Mouse (Mus musculus) CH12.LX (cell line): Measurements from ENCODE around the gene Ube4b. TPM values are rescaled to one million over a fixed set of nuclear protein-coding genes. Genes with fewer than 3 reads are reported as not detected.

Experiments
- DNase-seq: peaks from one replicate; pipeline ENCODE4 v3.0.0-alpha.2; 2013; ENCODE audit errors: extremely low read depth
- H3K27ac ChIP-seq: 2 replicates; pipeline ENCODE4 v1.5.1; 2012; ENCODE audit warnings: low read depth, mild to moderate bottlenecking, control low read depth, moderate library complexity; ENCODE audit not compliant: insufficient read depth
- H3K27me3 ChIP-seq: replicated peaks from 2 replicates; pipeline ENCODE3; 2012; ENCODE audit warnings: inconsistent platforms
- H3K36me3 ChIP-seq, 2 experiments: replicated peaks in 1 of 2; 2 replicates each; pipeline versions ENCODE3 to v1.6.1; 2012; ENCODE audit warnings: inconsistent platforms in 1 of 2, low read length in 1 of 2, mild to moderate bottlenecking in 1 of 2, mixed read lengths in 1 of 2, moderate library complexity in 1 of 2; ENCODE audit not compliant: control insufficient read depth in 1 of 2, insufficient read depth in 1 of 2
- H3K4me1 ChIP-seq, 2 experiments: 2 replicates each; pipeline ENCODE4 v1.6.1; 2012; ENCODE audit warnings: inconsistent platforms in 1 of 2, moderate library complexity in 1 of 2; ENCODE audit not compliant: insufficient read depth in 2 of 2, control insufficient read depth in 1 of 2
- H3K4me2 ChIP-seq: 2 replicates; pipeline ENCODE4 v1.6.1; 2012; ENCODE audit warnings: low read depth, mild to moderate bottlenecking, control low read depth; ENCODE audit not compliant: poor library complexity, insufficient read depth, severe bottlenecking
- H3K4me3 ChIP-seq, 3 experiments: fragments of 150-350 bp in 1 of 3; sonication (generic) in 1 of 3; replicated peaks in 1 of 3; 2 replicates each; pipeline versions ENCODE3 to v1.5.1; 2011 to 2012; ENCODE audit warnings: low read depth in 2 of 3, low read length in 2 of 3, mild to moderate bottlenecking in 2 of 3, moderate library complexity in 2 of 3, control low read depth in 1 of 3, improper control_type of control experiment in 1 of 3, inconsistent platforms in 1 of 3, mixed read lengths in 1 of 3; ENCODE audit not compliant: poor library complexity in 1 of 3
- H3K79me2 ChIP-seq: replicated peaks from 2 replicates; pipeline ENCODE4 v1.6.1; 2012; ENCODE audit warnings: mild to moderate bottlenecking, moderate library complexity; ENCODE audit not compliant: control insufficient read depth, poor library complexity, insufficient read depth, severe bottlenecking; ENCODE audit errors: extremely low read depth
- H3K9ac ChIP-seq: 2 replicates; pipeline ENCODE4 v1.6.1; 2012; ENCODE audit warnings: low read depth, mild to moderate bottlenecking, control low read depth, moderate library complexity; ENCODE audit not compliant: insufficient read depth
- H3K9me3 ChIP-seq: replicated peaks from 2 replicates; pipeline ENCODE3; 2012; ENCODE audit warnings: low read length, inconsistent platforms, mixed read lengths
- BHLHE40 ChIP-seq: IDR thresholded peaks from 2 replicates; pipeline ENCODE4 v1.6.1; 2011; ENCODE audit warnings: mild to moderate bottlenecking, low read depth, low read length, improper control_type of control experiment
- CHD2 ChIP-seq: IDR thresholded peaks from 2 replicates; pipeline ENCODE4 v1.6.1; 2011; ENCODE audit warnings: low read length, improper control_type of control experiment
- CTCF ChIP-seq, 2 experiments: IDR thresholded peaks in 1 of 2; conservative IDR thresholded peaks in 1 of 2; 2 replicates each; pipeline ENCODE4 v1.5.1; 2011 to 2012; ENCODE audit warnings: low read depth in 2 of 2, low read length in 2 of 2, improper control_type of control experiment in 1 of 2, inconsistent platforms in 1 of 2, mild to moderate bottlenecking in 1 of 2, moderate library complexity in 1 of 2
- HCFC1 ChIP-seq: IDR thresholded peaks from 2 replicates; pipeline ENCODE4 v1.6.1; 2012; ENCODE audit warnings: low read depth, mild to moderate bottlenecking, inconsistent platforms, low read length, improper control_type of control experiment
- MYC ChIP-seq: IDR thresholded peaks from 2 replicates; pipeline ENCODE4 v1.6.1; 2011; ENCODE audit warnings: low read depth, mild to moderate bottlenecking, improper control_type of control experiment, low read length
- NRF1 ChIP-seq: IDR thresholded peaks from 2 replicates; pipeline ENCODE4 v1.6.1; 2014; ENCODE audit warnings: low read depth, mild to moderate bottlenecking, inconsistent platforms, low read length, improper control_type of control experiment, moderate library complexity
- RAD21 ChIP-seq: IDR thresholded peaks from 2 replicates; pipeline ENCODE4 v1.6.1; 2011; ENCODE audit warnings: low read depth, mild to moderate bottlenecking, low read length, improper control_type of control experiment, moderate library complexity
- SIN3A ChIP-seq: IDR thresholded peaks from 2 replicates; pipeline ENCODE4 v1.6.1; 2012; ENCODE audit warnings: low read length, improper control_type of control experiment, inconsistent platforms
- SMC3 ChIP-seq: IDR thresholded peaks from 2 replicates; pipeline ENCODE4 v1.6.1; 2011; ENCODE audit warnings: low read depth, low read length, improper control_type of control experiment
- TBP ChIP-seq: conservative IDR thresholded peaks from 2 replicates; pipeline ENCODE4 v1.6.1; 2011; ENCODE audit warnings: low read depth, low read length, improper control_type of control experiment
- UBTF ChIP-seq: IDR thresholded peaks from 2 replicates; pipeline ENCODE4 v1.6.1; 2012; ENCODE audit warnings: low read depth, mild to moderate bottlenecking, inconsistent platforms, low read length, improper control_type of control experiment, moderate library complexity
- ZMIZ1 ChIP-seq: IDR thresholded peaks from 2 replicates; pipeline ENCODE4 v1.6.1; 2012; ENCODE audit warnings: low read depth, mild to moderate bottlenecking, inconsistent platforms, low read length, improper control_type of control experiment
- dilution Hi-C: fragments of 300-500 bp; cut with MboI; formaldehyde crosslinking; loops from 2 replicates; pipeline ENCODE4 v1.14.3; 2020; ENCODE audit warnings: low sequenced_read_pairs; ENCODE audit not compliant: extremely low pct_unique_long_range_greater_than_20kb, extremely low pct_ligation_motif_present
- in situ Hi-C: fragments of 300-500 bp; cut with MboI; formaldehyde crosslinking; loops from 3 replicates; pipeline ENCODE4 v1.14.3; 2019; ENCODE audit warnings: low sequenced_read_pairs, low pct_ligation_motif_present, low pct_unique_long_range_greater_than_20kb, mixed read lengths
- polyA plus RNA-seq: library from polyadenylated mRNA; unstranded; fragments of >175 nt; gene quantifications from 2 replicates; pipeline ENCODE4 v1.2.1, GENCODE M21; 2012; ENCODE audit warnings: low read depth; ENCODE audit not compliant: insufficient read length
- total RNA-seq, 2 experiments: library from RNA; depleted of rRNA; stranded (reverse); fragments of 300-350 nt in 1 of 2; fragments of >200 nt in 1 of 2; gene quantifications; 2 replicates each; pipeline ENCODE4 v1.2.3; 2012 to 2014

The Ube4b gene
- total and polyA plus RNA-seq, 3 experiments, result 13.1 to 60.0 (median 41.6) TPM

DNA sequence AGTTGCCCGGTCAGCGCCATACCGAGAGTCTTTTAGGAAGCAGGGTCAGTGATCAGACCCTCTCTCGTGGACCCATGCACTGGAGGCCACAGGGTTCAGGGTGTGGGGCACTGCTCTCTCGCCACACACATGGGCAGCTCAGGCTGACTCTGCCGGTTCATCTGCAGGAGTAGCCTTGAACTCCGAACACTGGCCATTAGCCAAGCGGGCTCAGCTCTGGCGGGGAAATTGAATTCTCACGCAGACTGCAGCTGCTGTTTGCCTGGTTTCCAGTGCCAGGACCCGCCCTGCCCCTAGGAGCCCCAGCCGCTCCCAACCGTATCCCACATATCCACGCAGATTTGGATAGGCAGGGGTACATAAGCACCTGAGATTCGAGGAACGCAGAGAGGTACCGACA is 27.7 kb upstream of the Ube4b start:
- no peak overlapping the region for H3K9ac ChIP-seq
- no peaks in the 10 kb centered on the region for H3K36me3 ChIP-seq
- DNase-seq, result no peak
- dilution Hi-C loops (no loop called here), in situ Hi-C loops (loop anchor here (5.0 kb wide), 1 partner anchor 73 kb away; no protein-coding TSS in a partner anchor)
- no peaks in the 10 kb centered on the region for H3K4me1 ChIP-seq
- TF ChIP-seq ZMIZ1, result no peak
- TF ChIP-seq SIN3A, result no peak
- TF ChIP-seq SMC3, result no peak
- TF ChIP-seq HCFC1, result no peak
- TF ChIP-seq UBTF, result no peak
- H3K4me3 ChIP-seq, result no peak overlapping the region
- peaks cover 2% of the 10 kb centered on the region for H3K9me3 ChIP-seq
- no peak overlapping the region for H3K27ac ChIP-seq
- H3K27me3 ChIP-seq, result no peaks in the 10 kb centered on the region
- no peaks in the 10 kb centered on the region for H3K79me2 ChIP-seq
- no peak overlapping the region for H3K4me2 ChIP-seq

DNA sequence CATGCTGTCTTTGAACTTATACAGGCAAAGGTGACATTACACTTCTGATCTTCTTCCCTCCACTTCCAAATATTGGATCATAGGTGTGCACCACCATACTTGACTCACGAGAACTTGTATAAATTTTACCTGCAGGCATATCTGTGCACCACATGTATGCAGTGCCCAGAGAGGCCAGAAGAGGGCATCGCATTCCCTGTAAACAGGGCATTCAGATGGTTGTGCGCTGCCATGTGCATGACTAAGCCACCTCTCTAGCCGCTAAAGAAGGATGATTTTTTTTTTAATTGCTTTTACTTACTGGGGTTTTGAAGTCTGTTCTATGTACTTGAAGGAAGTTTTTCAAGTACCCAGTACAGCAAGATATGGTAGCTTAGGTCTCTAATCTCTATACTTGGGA is 27.1 kb upstream of the Ube4b start:
- Histone ChIP-seq H3K4me1 (no peaks in the 10 kb centered on the region), H3K4me3 (no peak overlapping the region), H3K36me3 (no peaks in the 10 kb centered on the region), H3K27me3 (no peaks in the 10 kb centered on the region), H3K79me2 (no peaks in the 10 kb centered on the region), H3K4me2 (no peak overlapping the region), H3K9ac (no peak overlapping the region), H3K27ac (no peak overlapping the region), H3K9me3 (peaks cover 2% of the 10 kb centered on the region)
- dilution Hi-C loops (no loop called here), in situ Hi-C loops (loop anchor here (5.0 kb wide), 1 partner anchor 74 kb away; no protein-coding TSS in a partner anchor)
- DNase-seq, result peak; percentile 33
- TF ChIP-seq NRF1, result no peak
- TF ChIP-seq CTCF (conservative IDR thresholded peaks at IDR 0.05 in 1 of 2, IDR thresholded peaks at IDR 0.05 in 1 of 2; ENCODE audit: low read depth in 2 of 2, low read length in 2 of 2), result peak; percentile 40 to 59
- peak; percentile 58 for TF ChIP-seq SMC3
- 0 out of 2 replicates have a peak, but pooled peaks have one; percentile 26 for TF ChIP-seq MYC
- TF ChIP-seq RAD21, result peak; percentile 42

DNA sequence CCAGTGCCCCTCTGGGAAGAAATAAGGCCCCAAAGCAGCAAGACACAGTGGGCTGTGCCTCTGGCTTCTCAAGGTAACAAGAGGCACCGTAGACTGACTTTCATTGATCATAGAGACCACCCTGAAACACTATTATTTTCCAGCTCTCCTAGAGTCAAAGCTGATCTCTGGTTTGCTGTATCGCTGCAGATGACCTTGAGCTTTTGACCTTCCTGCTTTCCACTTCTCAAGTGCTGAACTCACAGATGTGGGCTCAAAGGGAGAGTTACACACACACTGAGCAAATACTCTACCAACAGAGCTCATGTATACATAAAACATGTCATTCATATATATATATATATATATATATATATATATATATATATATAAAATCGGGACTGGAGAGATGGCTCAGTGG is 24.1 kb upstream of the Ube4b start:
- Histone ChIP-seq H3K4me1 (peaks cover 0 to 5% of the 10 kb centered on the region in 2 experiments; a peak in 2 of 4 replicates), H3K27ac (no peak overlapping the region), H3K9me3 (peaks cover 2% of the 10 kb centered on the region), H3K9ac (no peak overlapping the region), H3K36me3 (no peaks in the 10 kb centered on the region), H3K4me3 (no peak overlapping the region), H3K27me3 (no peaks in the 10 kb centered on the region), H3K4me2 (no peak overlapping the region), H3K79me2 (no peaks in the 10 kb centered on the region)
- in situ Hi-C loops, result loop anchor here (5.0 kb wide), 1 partner anchor 77 kb away; no protein-coding TSS in a partner anchor
- dilution Hi-C loops, result no loop called here
- TF ChIP-seq TBP, result no peak
- TF ChIP-seq RAD21, result no peak
- TF ChIP-seq CHD2, result no peak
- no peak for TF ChIP-seq BHLHE40
- DNase-seq, result no peak
